Mouse (Mus musculus): ENCODE measurements around the gene Fam208b.
"Not testable (repeated sequence)": the region's sequence is repeated elsewhere in the genome, so short reads cannot be mapped to it uniquely, and the experiment has no call there.

The Fam208b gene

DNA sequence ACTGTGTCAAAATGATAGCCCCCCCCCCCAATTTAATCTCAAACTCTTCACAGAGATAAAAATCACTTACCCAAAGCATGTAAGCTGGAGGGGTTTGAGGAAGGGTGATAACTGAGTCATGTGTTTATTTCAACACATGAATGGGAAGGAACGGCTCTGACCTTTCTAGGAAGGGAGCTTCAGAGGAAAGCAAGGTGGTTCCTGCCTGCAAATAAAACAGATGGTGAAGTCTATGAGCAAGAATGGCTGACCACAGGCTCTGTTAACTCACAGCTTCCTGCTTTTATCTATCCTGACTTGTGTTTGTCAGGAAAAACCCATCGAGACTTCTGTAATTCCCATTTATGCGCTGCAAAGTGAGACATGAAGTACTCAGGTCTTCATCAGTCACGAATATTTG, 91.6 kb downstream of the Fam208b start:
- DNase-seq (ENCODE audit: low spot score in 2 of 2) = not testable (repeated sequence)
